Mouse (Mus musculus) forebrain, embryonic 14.5 days (tissue): ENCODE data around the gene Atf7. TPM values are rescaled to one million over a fixed set of nuclear protein-coding genes. Genes with fewer than 3 reads are reported as not detected.

Source experiments
- ATAC-seq: fragments of 200-750 bp; cut with Nextera tagmentation; 2 replicates; pipeline ENCODE4 v1.8.0; 2017; ENCODE audit warnings: mild to moderate bottlenecking, moderate library complexity
- DNase-seq: peaks from one replicate; pipeline ENCODE4 v3.0.0-alpha.2; 2015; ENCODE audit warnings: low spot score
- H3K27ac ChIP-seq: fragments of 300-500 bp; sonication (generic); 2 replicates; pipeline ENCODE4 v1.5.1; 2014; ENCODE audit warnings: low read depth, mild to moderate bottlenecking, control low read depth, low read length, moderate library complexity
- H3K27me3 ChIP-seq: fragments of 300-500 bp; sonication (generic); replicated peaks from 2 replicates; pipeline ENCODE4 v1.6.1; 2014; ENCODE audit warnings: low read length, control low read depth, mixed read lengths; ENCODE audit not compliant: control insufficient read depth, insufficient read depth
- H3K36me3 ChIP-seq: fragments of 300-500 bp; sonication (generic); 2 replicates; pipeline ENCODE4 v1.6.1; 2014; ENCODE audit warnings: low read length, control low read depth; ENCODE audit not compliant: control insufficient read depth, insufficient read depth
- H3K4me1 ChIP-seq: fragments of 300-500 bp; sonication (generic); 2 replicates; pipeline ENCODE4 v1.6.1; 2014; ENCODE audit warnings: antibody characterized with exemption, low read length, control low read depth; ENCODE audit not compliant: control insufficient read depth, insufficient read depth
- H3K4me2 ChIP-seq: fragments of 300-500 bp; sonication (generic); 2 replicates; pipeline ENCODE4 v1.6.1; 2014; ENCODE audit warnings: mild to moderate bottlenecking, control low read depth, low read length
- H3K4me3 ChIP-seq: fragments of 300-500 bp; sonication (generic); 2 replicates; pipeline ENCODE4 v1.5.1; 2014; ENCODE audit warnings: low read depth, low read length, control low read depth
- H3K9ac ChIP-seq: fragments of 300-500 bp; sonication (generic); 2 replicates; pipeline ENCODE4 v1.6.1; 2014; ENCODE audit warnings: mild to moderate bottlenecking, low read length, control low read depth, moderate library complexity
- H3K9me3 ChIP-seq: fragments of 300-500 bp; sonication (generic); replicated peaks from 2 replicates; pipeline ENCODE4 v1.6.1; 2016; ENCODE audit warnings: low read length, control low read depth, mixed read lengths; ENCODE audit not compliant: control insufficient read depth
- WGBS: fragments of 180-500 bp; shearing (Covaris S2); extraction: QIAGEN DNeasy Blood & Tissue Kit; methylation state at CpG from one replicate; pipeline ENCODE4 v1.1.7; 2014; 5-methylcytosine and 5-hydroxymethylcytosine counted together
- polyA plus RNA-seq: library from polyadenylated mRNA; unstranded; fragments of >200 nt; fragmentation: Nextera tagmentation; extraction: Ambion mirVana; gene quantifications from 2 replicates; pipeline ENCODE4 v1.2.1, GENCODE M21; 2014

The Atf7 gene
- polyA plus RNA-seq, 1 experiment from 2014 or later, result 12.6 TPM

GRCm38 (mm10) chr15:102517631-102517975 lies 107.7 kb downstream of the Atf7 start:
- WGBS, result under 1% methylated on average over 10 of the region's 10 CpGs
- peak overlapping the region; percentile 61 for H3K4me2 ChIP-seq
- no peaks in the 10 kb centered on the region for H3K27me3 ChIP-seq
- no peaks in the 10 kb centered on the region for H3K9me3 ChIP-seq
- peaks cover 17% of the 10 kb centered on the region for H3K36me3 ChIP-seq
- ATAC-seq (no peak), DNase-seq (no peak)
- H3K4me1 ChIP-seq, result peaks cover 16% of the 10 kb centered on the region
- H3K4me3 ChIP-seq, result peak overlapping the region; percentile 75
- H3K27ac ChIP-seq, result peak overlapping the region; percentile 87
- H3K9ac ChIP-seq, result peak overlapping the region; percentile 87; the same call in 1 of the 2 replicates

GRCm38 (mm10) chr15:102516728-102517404 lies 108.4 kb downstream of the Atf7 start, which contains the start of gene Map3k12:
Gene Map3k12 (minus strand): TSS chr15:102517064.
- Histone ChIP-seq H3K9me3 (no peaks in the 10 kb centered on the region), H3K4me3 (peak within 1 kb of the TSS; percentile 75), H3K27me3 (no peaks in the 10 kb centered on the region), H3K36me3 (peaks cover 10% of the 10 kb centered on the region), H3K27ac (peak within 1 kb of the TSS; percentile 87), H3K4me2 (peak within 1 kb of the TSS; percentile 61), H3K9ac (peak within 1 kb of the TSS; percentile 87), H3K4me1 (peaks cover 21% of the 10 kb centered on the region)
- peak; percentile 77 for DNase-seq
- WGBS, result under 1% methylated on average over 42 of the region's 43 CpGs
- ATAC-seq, result peak; percentile 19

DNA sequence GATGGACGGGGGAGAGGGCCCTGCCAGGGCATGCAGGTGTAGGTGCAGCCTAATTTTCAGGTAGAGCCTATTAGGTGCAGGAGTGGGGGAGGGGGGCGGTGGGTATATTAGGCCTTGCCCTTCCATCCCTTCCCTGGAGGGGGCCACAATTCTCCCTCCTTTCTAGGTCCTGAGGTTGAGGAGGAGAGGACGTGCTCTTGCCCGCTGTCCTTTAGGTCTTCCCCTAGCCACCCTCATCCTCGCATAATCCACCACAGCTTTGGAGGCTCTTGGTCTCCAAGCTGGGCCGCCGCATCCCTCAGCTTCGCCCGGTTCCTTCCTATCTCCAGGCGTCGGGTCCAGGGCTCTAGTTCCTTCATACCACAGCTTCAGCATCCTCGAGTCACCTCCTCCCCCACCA lies 109.0 kb downstream of the Atf7 start:
- peak overlapping the region; percentile 87 for H3K9ac ChIP-seq
- DNase-seq, result peak; percentile 43
- peaks cover 26% of the 10 kb centered on the region for H3K4me1 ChIP-seq
- H3K4me3 ChIP-seq, result peak overlapping the region; percentile 75
- H3K9me3 ChIP-seq, result no peaks in the 10 kb centered on the region
- ATAC-seq, result 0 out of 2 replicates have a peak, but pooled peaks have one; percentile 0
- H3K27me3 ChIP-seq, result no peaks in the 10 kb centered on the region
- H3K4me2 ChIP-seq, result peak overlapping the region; percentile 61
- peak overlapping the region; percentile 87 for H3K27ac ChIP-seq
- peaks cover 4% of the 10 kb centered on the region; the same call in 1 of the 2 replicates for H3K36me3 ChIP-seq
- 0% methylated on average over 12 of the region's 12 CpGs for WGBS

DNA sequence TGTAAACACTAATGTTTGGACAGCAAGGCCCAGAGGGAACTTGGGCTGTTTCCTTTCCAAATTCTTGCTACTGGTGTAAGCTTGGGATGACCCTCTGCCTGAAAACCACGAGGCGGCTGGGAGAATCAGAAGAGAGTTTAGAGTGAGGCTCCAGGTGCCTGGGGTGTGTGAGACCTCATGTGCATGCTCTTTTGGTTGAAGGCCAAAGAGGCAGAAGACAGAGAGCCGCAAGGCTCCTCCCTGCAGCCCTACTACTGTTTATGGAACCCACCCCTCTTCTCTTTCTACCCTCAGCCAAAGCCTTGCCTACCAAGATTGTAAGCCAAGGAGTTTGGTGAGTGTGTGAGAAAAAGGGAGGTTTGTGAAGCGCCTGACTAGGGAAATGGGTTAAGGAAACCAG lies 109.5 kb downstream of the Atf7 start:
- Histone ChIP-seq H3K4me1 (peaks cover 31% of the 10 kb centered on the region), H3K27me3 (no peaks in the 10 kb centered on the region), H3K27ac (peak overlapping the region; percentile 87; the same call in 1 of the 2 replicates), H3K4me3 (peak overlapping the region; percentile 75), H3K4me2 (peak overlapping the region; percentile 61), H3K9me3 (no peaks in the 10 kb centered on the region), H3K9ac (peak overlapping the region; percentile 87), H3K36me3 (no peaks in the 10 kb centered on the region; the same call in 1 of the 2 replicates)
- no peak for DNase-seq
- WGBS, result 38% methylated on average over 4 of the region's 4 CpGs
- no peak for ATAC-seq

- 94% methylated on average over 2 of the region's 2 CpGs for WGBS
- Histone ChIP-seq H3K27ac (no peak overlapping the region), H3K4me3 (no peak overlapping the region), H3K9ac (peak overlapping the region; percentile 87; the same call in 1 of the 2 replicates), H3K4me1 (peaks cover 32% of the 10 kb centered on the region), H3K4me2 (peak overlapping the region; percentile 61), H3K36me3 (no peaks in the 10 kb centered on the region), H3K27me3 (no peaks in the 10 kb centered on the region), H3K9me3 (no peaks in the 10 kb centered on the region)
- DNase-seq (no peak), ATAC-seq (no peak)
These were observed 110.0 kb downstream of the Atf7 start for GRCm38 (mm10) chr15:102515261-102515660.

GRCm38 (mm10) chr15:102513004-102513403 lies 112.3 kb downstream of the Atf7 start:
- ATAC-seq (no peak), DNase-seq (no peak)
- H3K9me3 ChIP-seq, result no peaks in the 10 kb centered on the region
- H3K27me3 ChIP-seq, result no peaks in the 10 kb centered on the region
- peaks cover 6% of the 10 kb centered on the region; the same call in 1 of the 2 replicates for H3K36me3 ChIP-seq
- H3K4me2 ChIP-seq, result no peak overlapping the region
- H3K27ac ChIP-seq, result no peak overlapping the region
- 83% methylated on average over 3 of the region's 3 CpGs for WGBS
- H3K4me1 ChIP-seq, result peaks cover 40% of the 10 kb centered on the region
- H3K9ac ChIP-seq, result no peak overlapping the region
- no peak overlapping the region for H3K4me3 ChIP-seq

DNA sequence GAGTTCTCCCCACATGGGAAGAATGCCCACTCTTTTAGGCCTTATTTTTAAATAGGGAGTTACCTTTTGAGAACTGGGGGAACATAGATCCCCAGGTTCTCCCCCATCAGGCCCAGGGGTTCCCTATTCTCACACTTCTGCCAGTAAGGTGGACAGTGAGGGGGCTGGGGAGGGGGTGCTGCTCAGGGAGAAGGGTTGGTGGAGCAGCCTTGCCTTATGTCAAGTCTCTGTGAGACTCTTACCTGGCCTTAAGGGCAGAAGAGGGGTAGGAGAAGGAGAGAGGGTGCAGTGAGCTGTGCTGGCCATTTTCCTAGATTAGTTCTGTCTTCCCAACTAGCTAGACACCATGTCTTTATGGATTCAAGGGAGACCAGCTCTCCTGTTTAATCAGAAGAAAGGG lies 112.8 kb downstream of the Atf7 start:
- no peak overlapping the region for H3K27ac ChIP-seq
- H3K4me2 ChIP-seq, result no peak overlapping the region
- no peak overlapping the region for H3K9ac ChIP-seq
- DNase-seq (no peak), ATAC-seq (no peak)
- H3K4me3 ChIP-seq, result no peak overlapping the region
- H3K4me1 ChIP-seq, result peaks cover 40% of the 10 kb centered on the region
- H3K9me3 ChIP-seq, result no peaks in the 10 kb centered on the region
- peaks cover 9% of the 10 kb centered on the region for H3K36me3 ChIP-seq
- no peaks in the 10 kb centered on the region for H3K27me3 ChIP-seq

- Histone ChIP-seq H3K27ac (0 out of 2 replicates have a peak overlapping the region, but pooled peaks have one; percentile 86), H3K4me3 (no peak overlapping the region), H3K9me3 (no peaks in the 10 kb centered on the region), H3K36me3 (peaks cover 12% of the 10 kb centered on the region), H3K4me2 (no peak overlapping the region), H3K27me3 (no peaks in the 10 kb centered on the region), H3K4me1 (peaks cover 40% of the 10 kb centered on the region), H3K9ac (no peak overlapping the region)
- no peak for DNase-seq
- ATAC-seq, result no peak
- WGBS, result 33% methylated on average over 5 of the region's 5 CpGs
These were observed 113.3 kb downstream of the Atf7 start for GRCm38 (mm10) chr15:102512010-102512409.

DNA sequence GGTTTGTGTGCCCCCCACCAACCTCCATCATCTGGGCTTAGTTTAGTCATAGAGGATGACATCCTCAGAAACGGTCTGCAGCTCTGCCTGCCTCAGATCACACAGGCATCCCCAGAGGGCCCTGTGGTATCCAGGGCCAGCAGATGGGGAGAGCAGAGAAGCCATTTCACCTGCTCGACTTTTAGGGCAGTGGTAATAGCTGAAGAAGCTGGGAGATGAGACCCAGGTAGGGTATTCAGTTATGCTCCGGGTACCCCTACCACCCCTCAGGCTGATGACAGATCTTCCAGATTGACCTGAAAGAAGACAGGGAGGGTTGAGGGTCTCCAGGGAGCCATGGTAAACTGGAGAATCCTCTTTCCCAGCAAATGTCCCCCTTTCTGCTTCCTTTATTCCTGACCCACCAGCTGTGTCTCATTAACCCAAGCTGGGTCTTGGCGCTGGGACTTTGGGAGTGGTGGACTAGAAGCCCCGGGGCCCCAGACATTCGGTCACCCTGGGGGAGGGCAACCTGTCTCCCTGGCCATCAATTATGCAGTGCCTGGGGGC lies 113.9 kb downstream of the Atf7 start:
- Histone ChIP-seq H3K27me3 (no peaks in the 10 kb centered on the region), H3K9me3 (no peaks in the 10 kb centered on the region), H3K36me3 (peaks cover 15% of the 10 kb centered on the region), H3K27ac (peak overlapping the region; percentile 86), H3K4me2 (peak overlapping the region; percentile 82), H3K9ac (peak overlapping the region; percentile 66; the same call in 1 of the 2 replicates), H3K4me1 (peaks cover 40% of the 10 kb centered on the region), H3K4me3 (peak overlapping the region; percentile 57)
- 14% methylated on average over 6 of the region's 6 CpGs for WGBS
- ATAC-seq (no peak), DNase-seq (no peak)
